Mouse (Mus musculus) bone marrow macrophage, adult 2 months (primary cell): ENCODE measurements around the gene Muc20.

Experiments
- CTCF ChIP-seq: IDR thresholded peaks from 2 replicates; pipeline ENCODE4 v1.5.1; 2012; ENCODE audit warnings: low read depth, mild to moderate bottlenecking, low read length, moderate library complexity
- POLR2A ChIP-seq: IDR thresholded peaks from 2 replicates; pipeline ENCODE4 v1.6.1; 2012; ENCODE audit warnings: mild to moderate bottlenecking, low read depth, low read length, borderline replicate concordance

DNA sequence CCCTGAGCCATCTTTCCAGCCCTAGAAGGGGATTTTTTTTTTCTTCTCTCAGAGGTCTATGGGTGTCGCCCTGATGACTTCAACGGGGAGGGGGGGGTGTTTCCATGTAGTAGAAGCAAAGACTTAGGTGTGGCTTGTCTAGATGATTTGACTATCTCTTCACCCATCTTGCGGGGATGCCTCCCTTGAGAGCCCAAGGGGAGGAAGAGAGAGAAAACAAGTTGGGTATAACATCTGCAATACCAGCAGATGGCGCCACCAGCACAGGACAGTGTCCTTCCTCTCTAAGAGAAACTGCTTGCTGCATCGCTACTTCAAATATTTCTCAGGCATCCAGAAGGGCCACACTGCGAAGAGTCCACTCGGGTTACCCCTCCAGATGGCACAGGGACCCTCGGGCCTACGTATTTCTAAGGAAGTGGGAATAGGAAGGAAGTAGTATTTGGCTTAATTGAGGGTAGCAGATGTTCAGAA lies 15.7 kb upstream of the Muc20 start:
- TF ChIP-seq CTCF (peak; percentile 72), POLR2A (no peak)
